Mouse (Mus musculus) MN1 (cell line): Measurements from ENCODE around the gene Kctd21.

ENCODE experiments used
- DNase-seq: peaks from one replicate; pipeline ENCODE4 v3.0.0-alpha.2; 2016; ENCODE audit warnings: low spot score

Kctd21 gene

GRCm38 (mm10) chr7:97387561-97388147, 55.5 kb downstream of the Kctd21 start:
- no peak for DNase-seq

GRCm38 (mm10) chr7:97388541-97388940, 56.4 kb downstream of the Kctd21 start:
- no peak for DNase-seq

GRCm38 (mm10) chr7:97391293-97392078, 59.4 kb downstream of the Kctd21 start:
- peak; percentile 23 for DNase-seq

GRCm38 (mm10) chr7:97392079-97392445, 59.9 kb downstream of the Kctd21 start:
- DNase-seq, result no peak

GRCm38 (mm10) chr7:97394375-97394774, 62.2 kb downstream of the Kctd21 start:
- DNase-seq, result no peak

- DNase-seq, result no peak
Measured at GRCm38 (mm10) chr7:97398943-97399342, 66.8 kb downstream of the Kctd21 start.
